9 mouse cellular contexts compared by ENCODE assay signal in genomic region chr8:11469095-11469494, GRCm38 (mm10). TPM values are rescaled to one million over a fixed set of nuclear protein-coding genes. Genes with fewer than 3 reads are reported as not detected.
DNase-seq lines count a peak whose midpoint lies in the region; ATAC-seq and TF ChIP-seq lines count a peak whose summit lies in the region.
"Had no signal": no experiment of that assay in that cellular context is flagged by ENCODE, and none has a peak within 500 bp of the region (broad histone marks: within the 10 kb centered on the region; RNA-seq: fewer than 3 reads in every experiment).

No protein-coding gene starts in this region.

- H3K9me3 ChIP-seq in intestine, postnatal 0 days (ENCODE audit: control insufficient read depth): no peaks in the 10 kb centered on the region
- peaks cover 7% of the 10 kb centered on the region for H3K9me3 ChIP-seq in intestine, embryonic 16.5 days (ENCODE audit: control insufficient read depth, low read length)
- H3K9me3 ChIP-seq in E14TG2a.4 (ENCODE audit: low read length): peaks cover 7% of the 10 kb centered on the region
- H3K9me3 ChIP-seq: limb, embryonic 15.5 days had no signal

- H3K4me1 ChIP-seq in intestine, postnatal 0 days (replicated peaks; ENCODE audit: control insufficient read depth, insufficient read depth, low read length): peaks cover 17% of the 10 kb centered on the region
- peaks cover 15% of the 10 kb centered on the region for H3K4me1 ChIP-seq in intestine, embryonic 16.5 days (ENCODE audit: control insufficient read depth, insufficient read depth, low read length)
- H3K4me1 ChIP-seq in E14TG2a.4 (replicated peaks; ENCODE audit: low read depth, low read length): no peaks in the 10 kb centered on the region

- DNase-seq in adrenal gland, postnatal 25 days: peak; percentile 54
- DNase-seq in kidney, postnatal 36 days: peak; percentile 84 to 89
- peak; percentile 51 for DNase-seq in thymus, postnatal 14 days
- DNase-seq in neural tube, embryonic 10.5 days (ENCODE audit: extremely low spot score, low spot score): no peak
- DNase-seq in layer of hippocampus, postnatal 10 days (ENCODE audit: low spot score in 2 of 2): no peak

- no peak overlapping the region for H3K4me2 ChIP-seq in intestine, postnatal 0 days (replicated peaks; ENCODE audit: low read depth)
- no peak overlapping the region for H3K4me2 ChIP-seq in intestine, embryonic 16.5 days (ENCODE audit: low read depth, low read length)
- H3K4me2 ChIP-seq: limb, embryonic 15.5 days had no signal

- H3K36me3 ChIP-seq in intestine, postnatal 0 days (ENCODE audit: control insufficient read depth, insufficient read depth): peaks cover 6% of the 10 kb centered on the region
- no peaks in the 10 kb centered on the region for H3K36me3 ChIP-seq in intestine, embryonic 16.5 days (ENCODE audit: control insufficient read depth, insufficient read depth, low read length)
- H3K36me3 ChIP-seq in E14TG2a.4 (ENCODE audit: insufficient read depth, low read length): no peaks in the 10 kb centered on the region
- H3K36me3 ChIP-seq: limb, embryonic 15.5 days had no signal

- peak; percentile 85 for TF ChIP-seq CTCF in intestine, postnatal 0 days (IDR thresholded peaks at IDR 0.05; ENCODE audit: low read depth)
- peak; percentile 67 for TF ChIP-seq CTCF in E14TG2a.4 (conservative IDR thresholded peaks at IDR 0.05; ENCODE audit: low read length)

- H3K27me3 ChIP-seq in intestine, postnatal 0 days (replicated peaks; ENCODE audit: control insufficient read depth, insufficient read depth, low read length): no peaks in the 10 kb centered on the region
- no peaks in the 10 kb centered on the region for H3K27me3 ChIP-seq in intestine, embryonic 16.5 days (replicated peaks; ENCODE audit: control insufficient read depth, insufficient read depth, low read length)
- H3K27me3 ChIP-seq in E14TG2a.4 (ENCODE audit: insufficient read depth, low read length): peaks cover 26% of the 10 kb centered on the region

- H3K27ac ChIP-seq in intestine, postnatal 0 days (ENCODE audit: low read depth, low read length): no peak overlapping the region
- no peak overlapping the region for H3K27ac ChIP-seq in intestine, embryonic 16.5 days (ENCODE audit: low read length)
- H3K27ac ChIP-seq: limb, embryonic 15.5 days had no signal

- no peak for ATAC-seq in intestine, postnatal 0 days
- ATAC-seq in intestine, embryonic 16.5 days: no peak

- H3K9ac ChIP-seq in intestine, postnatal 0 days (ENCODE audit: low read depth, low read length): no peak overlapping the region
- no peak overlapping the region for H3K9ac ChIP-seq in intestine, embryonic 16.5 days (ENCODE audit: low read depth, low read length)
- H3K9ac ChIP-seq: limb, embryonic 15.5 days had no signal

- H3K4me3 ChIP-seq in intestine, postnatal 0 days (ENCODE audit: low read depth, low read length): no peak overlapping the region
- H3K4me3 ChIP-seq in intestine, embryonic 16.5 days (ENCODE audit: low read length): no peak overlapping the region
- H3K4me3 ChIP-seq in E14TG2a.4 (replicated peaks; ENCODE audit: low read length): no peak overlapping the region
- H3K4me3 ChIP-seq: limb, embryonic 15.5 days had no signal

- 3% methylated on average over 3 of the region's 3 CpGs for WGBS in intestine, postnatal 0 days
- 8% methylated on average over 3 of the region's 3 CpGs for WGBS in intestine, embryonic 16.5 days

RNA-seq across cellular contexts. Expression of gene Rab20, which starts 9.4 kb away (rescaled TPM):
- 42.4 and 43.5 TPM in 2 replicates for polyA plus RNA-seq in intestine, postnatal 0 days (2015; fragmentation: Nextera tagmentation; extraction: Ambion mirVana)
- 25.5 and 27.6 TPM in 2 replicates for polyA plus RNA-seq in intestine, embryonic 16.5 days (2015; fragmentation: Nextera tagmentation; extraction: Ambion mirVana)
- total RNA-seq in adrenal gland, postnatal 25 days (2021): 10.6 and 11.4 TPM in 2 replicates
- total RNA-seq in layer of hippocampus, postnatal 10 days (2021): under 1 TPM; 0.71 to 0.94 TPM

RNA-seq across cellular contexts. Expression of gene Naxd, which starts 28.2 kb away (rescaled TPM):
- polyA plus RNA-seq in intestine, postnatal 0 days (2015; fragmentation: Nextera tagmentation; extraction: Ambion mirVana): 82.8 and 83.5 TPM in 2 replicates
- polyA plus RNA-seq in intestine, embryonic 16.5 days (2015; fragmentation: Nextera tagmentation; extraction: Ambion mirVana): 96.8 and 105 TPM in 2 replicates
- total RNA-seq in adrenal gland, postnatal 25 days (2021): 75.0 and 77.5 TPM in 2 replicates
- total RNA-seq in layer of hippocampus, postnatal 10 days (2021): 10 to 100 TPM; 52.7 to 67.3 TPM

Comparison
In these comparisons a context has a peak if more than half of its experiments do, and no peak if none do; other contexts are left out.
1. DNase-seq: peak in adrenal gland, postnatal 25 days (single experiment), kidney, postnatal 36 days (2 of 2) and thymus, postnatal 14 days (single experiment); none in neural tube, embryonic 10.5 days (single experiment) and layer of hippocampus, postnatal 10 days (0 of 2).